Mouse (Mus musculus) small intestine, adult 2 months (tissue): ENCODE measurements at regions not wholly inside any gene's neighbourhood (a gene's known extent, or its start where the extent isn't known, plus 50 kb on each side); places are given as distances from the start of the nearest gene placed in this dataset.

Experiments
- CTCF ChIP-seq: fragments of 200-500 bp; IDR thresholded peaks from 2 replicates; pipeline ENCODE4 v1.5.1; 2012; ENCODE audit warnings: low read depth, mild to moderate bottlenecking, control low read depth, inconsistent platforms, low read length, moderate library complexity, mixed read lengths; ENCODE audit not compliant: insufficient replicate concordance, insufficient read length; ENCODE audit errors: extremely low read depth
- POLR2A ChIP-seq: fragments of 200-500 bp; IDR thresholded peaks from 2 replicates; pipeline ENCODE4 v1.6.1; 2012; ENCODE audit warnings: low read depth, mild to moderate bottlenecking, control low read depth, inconsistent platforms, low read length, moderate library complexity

DNA sequence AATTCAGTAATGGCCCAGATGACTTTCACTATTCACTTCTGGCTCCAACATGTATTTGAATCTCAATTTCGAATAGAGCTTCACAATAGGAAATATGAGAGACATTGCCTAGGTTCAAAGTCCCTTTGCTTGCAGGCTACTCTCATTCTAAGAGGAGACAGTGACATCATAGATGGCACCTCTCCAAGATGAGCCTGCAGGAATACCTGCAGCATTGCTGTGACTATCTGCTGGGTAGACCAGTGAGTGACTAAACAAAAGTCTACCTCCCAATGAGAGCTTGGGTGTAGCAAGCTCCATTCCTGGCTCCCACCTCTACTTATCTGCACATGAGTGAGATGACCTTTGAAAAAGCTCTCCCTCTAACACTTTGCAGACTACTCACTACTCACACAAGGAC lies 1632.6 kb upstream of the Gm6569 start:
- TF ChIP-seq POLR2A (no peak), CTCF (no peak)
